Mouse (Mus musculus): ENCODE measurements around the gene Mthfr. TPM values are rescaled to one million over a fixed set of nuclear protein-coding genes. Genes with fewer than 3 reads are reported as not detected.

Gene Mthfr
- polyA plus RNA-seq, 1 experiment = 48.2 TPM

DNA sequence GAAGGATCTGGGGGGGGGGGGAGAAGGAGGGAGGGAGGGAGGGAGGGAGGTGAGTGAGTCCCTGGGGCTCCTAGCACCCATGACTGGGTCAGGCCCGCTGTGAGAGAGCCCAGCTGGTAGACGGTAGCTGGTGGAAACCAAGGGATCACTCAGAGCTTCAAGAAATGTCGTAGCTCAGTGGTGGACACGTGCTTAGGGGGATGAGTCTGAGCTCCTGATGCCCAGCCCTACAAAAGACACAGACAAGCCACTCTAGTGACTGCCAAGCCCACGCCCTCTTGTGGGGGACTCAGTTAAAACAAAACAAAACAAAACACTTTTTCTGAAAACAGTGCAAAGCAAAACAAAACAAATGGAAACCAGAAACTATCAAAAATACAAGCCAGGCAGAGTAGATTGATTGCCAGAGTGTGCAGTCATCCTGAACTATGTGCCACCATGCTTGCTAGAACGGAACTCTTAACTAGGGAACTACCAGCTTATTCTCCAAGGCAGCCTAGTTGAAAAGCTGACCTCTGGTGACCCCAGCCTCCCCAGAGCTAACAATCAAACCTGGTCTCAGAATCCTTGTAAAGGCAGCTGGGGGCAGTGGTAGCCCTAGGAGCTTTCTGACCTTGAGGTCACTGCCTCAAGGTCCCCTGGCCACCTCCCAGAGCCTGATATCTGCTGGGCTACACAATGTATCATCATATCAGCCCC is 27.0 kb downstream of the Mthfr start:
- no peak for DNase-seq (ENCODE audit: low read depth)

DNA sequence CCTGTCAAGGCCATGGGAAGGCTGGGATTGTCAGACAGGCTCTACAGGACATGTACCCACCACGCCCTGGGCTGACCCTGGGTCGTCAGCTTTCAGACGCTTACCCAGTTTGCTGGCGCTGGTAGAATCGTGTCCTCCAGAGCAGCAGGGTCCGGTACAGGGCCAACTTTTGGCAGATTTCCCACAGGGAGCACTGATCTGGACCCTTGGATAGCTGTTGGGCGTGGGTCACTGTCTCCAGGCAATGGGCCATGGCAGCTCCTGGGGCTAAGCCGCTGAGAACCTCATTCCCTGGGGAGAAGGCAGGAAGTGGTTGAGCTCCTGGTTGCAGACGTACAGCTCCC is 27.5 kb downstream of the Mthfr start:
- no peak for DNase-seq (ENCODE audit: low read depth)

DNA sequence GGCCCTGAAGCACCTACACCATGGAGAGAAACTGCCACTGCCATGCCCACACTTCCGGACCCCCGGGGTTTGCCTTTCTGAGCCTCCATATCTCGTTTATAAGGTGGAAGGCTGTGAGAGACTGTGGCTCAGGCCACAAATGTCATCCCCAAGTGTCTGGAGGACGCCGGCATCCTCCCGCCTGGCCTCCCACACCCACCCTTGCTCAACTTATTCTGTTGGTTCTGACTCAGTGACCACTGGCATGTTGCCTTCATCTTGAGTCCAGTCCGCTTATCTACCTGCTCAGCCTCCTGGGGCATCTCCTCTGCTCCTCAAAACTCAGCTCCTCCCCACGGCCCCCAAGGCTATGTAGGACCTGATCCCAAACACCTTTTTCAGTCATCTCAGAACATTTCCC is 28.5 kb downstream of the Mthfr start:
- no peak for DNase-seq (ENCODE audit: low read depth)

DNA sequence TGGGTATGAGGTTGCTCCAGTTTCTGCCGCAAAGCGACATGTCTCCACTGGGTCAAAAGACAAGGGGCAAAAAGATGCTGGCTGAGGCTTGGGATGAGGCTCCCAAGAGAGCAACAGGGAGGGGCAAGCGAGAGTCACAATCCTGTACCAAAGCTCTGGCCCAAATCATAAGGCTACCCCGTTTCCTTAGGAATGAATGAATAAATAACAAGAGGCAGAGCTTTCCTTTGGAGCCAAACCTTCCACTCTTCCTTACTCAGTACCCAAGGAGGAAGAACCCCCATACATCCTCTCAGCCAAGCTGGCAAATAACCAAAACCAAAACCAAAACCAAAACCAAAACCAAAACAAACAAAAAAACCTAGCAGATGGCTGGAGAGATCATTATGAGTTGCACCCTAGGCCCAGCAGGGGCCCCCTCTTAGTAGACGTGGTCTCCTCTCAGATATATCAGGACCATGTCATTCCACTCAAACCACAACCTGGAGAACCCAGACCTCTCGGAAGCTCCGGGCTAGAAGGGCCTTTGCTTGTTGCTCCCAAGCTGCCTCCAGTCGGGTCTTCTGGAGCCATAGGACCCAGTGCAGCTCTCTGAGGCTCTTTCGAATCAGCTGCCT is 30.8 kb downstream of the Mthfr start:
- no peak for DNase-seq (ENCODE audit: low read depth)

DNA sequence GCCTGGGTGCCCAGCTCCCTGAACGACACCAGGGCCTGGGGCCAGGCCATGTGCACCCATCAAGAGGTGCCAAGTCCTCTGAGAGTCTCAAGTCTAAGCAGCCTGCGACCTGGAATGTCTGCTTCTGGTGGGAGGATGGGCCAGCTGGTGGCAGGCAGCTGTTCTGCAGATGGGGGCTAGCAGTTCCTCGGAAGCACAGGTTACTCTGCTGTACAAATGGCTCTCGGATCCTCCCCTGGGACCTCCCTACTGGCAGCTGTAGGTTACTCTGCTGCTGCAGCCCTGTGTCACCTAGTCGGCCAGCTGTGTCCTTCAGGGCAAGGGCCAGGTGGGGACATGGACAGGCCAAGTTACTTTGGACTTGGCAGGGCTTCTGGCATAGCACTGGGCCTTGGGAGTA is 32.6 kb downstream of the Mthfr start:
- DNase-seq (ENCODE audit: low read depth) = no peak

DNA sequence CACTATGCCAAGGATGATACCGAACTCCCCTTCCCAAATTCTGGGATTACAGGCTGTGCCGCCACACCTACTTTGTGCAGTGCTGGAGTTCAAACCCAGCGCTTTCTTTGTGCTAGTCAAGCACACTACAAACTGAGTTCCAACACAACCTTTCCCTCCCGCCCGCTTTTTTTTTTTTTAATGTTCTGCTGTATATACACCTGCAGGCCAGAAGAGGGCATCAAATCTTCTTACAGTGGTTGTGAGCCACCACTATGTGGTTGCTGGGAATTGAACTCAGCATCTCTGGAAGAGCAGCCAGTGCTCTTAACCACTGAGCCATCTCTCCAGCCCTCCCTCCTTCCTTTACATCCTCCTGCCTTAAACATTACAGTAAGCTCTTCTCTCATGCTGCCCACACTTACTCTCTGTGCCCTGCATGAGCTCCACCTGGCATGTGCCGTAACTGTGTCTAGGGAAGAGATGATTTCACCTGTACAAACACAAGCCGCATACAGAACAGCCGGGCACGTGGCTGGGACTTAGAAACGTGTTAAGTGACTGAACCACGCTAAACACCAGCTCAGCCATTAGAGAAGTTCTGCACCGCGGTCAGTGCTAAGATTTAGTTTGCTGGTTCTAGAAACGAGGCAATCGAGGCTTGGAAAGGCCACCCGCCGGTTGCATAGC is 35.8 kb downstream of the Mthfr start:
- DNase-seq (ENCODE audit: low read depth) = no peak

DNA sequence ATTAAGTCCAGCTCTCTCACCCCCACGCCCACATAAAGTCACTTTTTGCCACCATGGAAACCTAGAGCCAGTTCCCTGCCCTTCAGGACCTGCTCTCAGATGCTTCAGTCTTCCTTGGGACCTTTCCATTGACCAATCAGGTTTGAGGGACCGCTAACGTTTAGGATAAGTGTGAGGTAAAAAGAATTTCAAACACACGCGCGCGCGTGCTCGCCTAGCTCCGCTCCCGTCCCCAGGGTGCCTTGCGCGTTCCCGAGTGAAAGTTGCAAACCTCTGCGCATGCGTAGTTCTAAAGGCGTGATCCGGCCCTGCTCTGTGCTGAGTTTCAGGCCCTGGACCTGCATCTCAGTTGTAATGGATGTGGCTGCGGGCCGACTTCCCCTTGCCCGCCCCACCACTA is 36.4 kb downstream of the Mthfr start:
- DNase-seq (ENCODE audit: low read depth) = no peak

DNA sequence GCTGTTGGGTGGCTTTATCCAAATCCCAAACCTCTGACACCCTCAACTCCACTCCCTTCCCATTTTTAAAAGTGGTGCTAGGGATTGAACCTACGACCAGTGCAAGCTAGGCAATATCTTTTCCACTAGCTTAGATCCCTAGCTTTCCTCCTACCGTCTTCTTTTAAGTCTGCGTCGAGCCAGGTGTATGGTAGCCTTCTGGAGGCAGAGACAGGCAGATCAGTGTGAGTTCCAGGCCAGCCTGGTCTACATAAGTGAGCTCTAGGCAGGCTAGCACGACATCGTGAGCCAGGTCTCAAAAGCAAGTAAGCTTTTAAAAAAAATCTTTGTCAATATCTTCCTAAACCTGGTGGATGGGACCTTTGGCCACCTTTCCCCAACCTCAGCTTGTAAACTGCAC is 37.0 kb downstream of the Mthfr start:
- DNase-seq (ENCODE audit: low read depth) = no peak

DNA sequence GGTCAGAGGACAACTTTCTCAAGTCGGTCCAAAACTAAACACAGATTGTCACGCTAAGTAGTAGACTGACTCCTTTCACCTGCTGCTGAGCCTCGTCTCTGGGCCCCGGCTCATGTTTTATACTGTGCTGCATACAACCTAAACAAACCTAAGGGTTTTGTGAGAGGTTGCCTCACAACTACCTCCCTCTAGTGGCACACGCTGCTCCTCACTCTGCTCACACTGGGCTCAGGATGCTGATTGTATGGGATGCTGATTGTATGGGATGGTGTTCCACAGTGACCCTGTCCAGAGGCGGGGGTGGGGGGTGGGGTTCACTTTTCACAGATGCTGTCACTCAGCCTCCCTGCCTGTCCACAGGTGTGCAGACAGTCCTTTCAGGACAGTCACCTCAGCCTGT is 40.3 kb downstream of the Mthfr start:
- no peak for DNase-seq (ENCODE audit: low read depth)

DNA sequence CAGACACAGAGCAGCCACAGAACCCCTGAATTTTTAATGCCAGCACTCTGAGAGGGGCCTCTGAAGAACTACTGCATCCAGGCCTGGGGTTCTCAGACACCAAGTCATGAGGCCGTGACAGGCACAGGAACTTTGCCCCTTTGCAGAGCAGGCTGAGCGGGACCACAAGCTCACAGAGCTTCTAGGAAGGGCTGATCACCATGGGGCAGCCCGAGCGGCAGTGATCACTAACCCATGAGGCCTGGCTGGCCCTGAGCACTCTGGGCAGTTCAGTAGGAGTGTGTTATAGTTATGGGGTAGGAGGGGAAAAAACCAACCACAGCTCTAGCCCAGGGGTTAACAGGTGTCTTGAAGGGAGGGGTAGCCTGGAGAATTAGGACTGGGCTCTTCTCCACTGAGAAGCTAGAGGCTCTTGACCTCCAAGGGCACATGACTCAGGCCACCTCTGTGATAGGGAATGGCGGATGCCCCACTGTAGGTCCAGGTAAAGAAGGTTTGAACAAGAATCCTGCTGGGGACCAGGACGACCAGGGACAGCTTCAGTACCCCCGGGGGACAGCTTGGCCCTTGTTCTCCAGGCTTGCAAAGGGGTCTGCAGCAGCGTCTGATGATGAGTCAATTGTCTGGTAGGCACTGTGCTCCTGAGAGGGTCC is 41.2 kb downstream of the Mthfr start:
- no peak for DNase-seq (ENCODE audit: low read depth)

DNA sequence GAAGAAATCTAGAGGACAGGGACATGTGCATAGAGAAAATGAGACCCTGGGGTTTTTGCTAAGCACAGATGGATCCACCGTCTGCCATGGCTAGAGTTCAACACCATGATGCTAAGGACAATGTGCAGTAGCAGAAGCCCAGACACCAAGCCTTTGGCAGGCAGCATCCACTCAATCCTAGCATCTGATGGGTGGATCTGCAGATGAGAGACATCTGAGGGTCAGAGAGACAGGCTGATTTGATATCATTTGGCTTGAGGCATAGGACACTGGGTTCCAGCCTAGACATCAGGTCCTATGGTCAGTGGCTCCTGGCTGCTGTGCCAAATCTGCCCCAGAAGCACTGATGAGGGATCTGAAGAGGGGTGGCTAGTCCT is 41.7 kb downstream of the Mthfr start:
- DNase-seq (ENCODE audit: low read depth) = no peak

DNA sequence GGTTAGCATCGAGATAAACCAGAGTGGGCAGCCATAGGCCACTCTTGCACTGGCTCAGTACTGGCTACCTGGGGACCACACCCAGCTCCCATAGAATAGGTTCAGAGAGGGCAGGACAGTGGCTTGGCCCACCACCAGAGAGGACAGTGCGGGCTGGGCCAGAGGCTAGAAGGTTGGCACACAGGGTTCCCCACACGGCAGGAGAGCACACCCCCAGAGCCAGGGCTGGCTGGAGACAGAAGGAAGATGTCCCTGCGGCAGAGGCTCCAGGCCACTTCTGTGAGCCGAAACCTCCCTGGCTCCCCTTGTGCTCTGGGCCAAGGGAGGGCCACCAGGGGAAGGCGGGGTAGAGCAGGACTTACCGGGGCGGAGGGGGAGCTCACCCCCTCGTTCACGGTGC is 42.3 kb downstream of the Mthfr start:
- DNase-seq (ENCODE audit: low read depth) = no peak

DNA sequence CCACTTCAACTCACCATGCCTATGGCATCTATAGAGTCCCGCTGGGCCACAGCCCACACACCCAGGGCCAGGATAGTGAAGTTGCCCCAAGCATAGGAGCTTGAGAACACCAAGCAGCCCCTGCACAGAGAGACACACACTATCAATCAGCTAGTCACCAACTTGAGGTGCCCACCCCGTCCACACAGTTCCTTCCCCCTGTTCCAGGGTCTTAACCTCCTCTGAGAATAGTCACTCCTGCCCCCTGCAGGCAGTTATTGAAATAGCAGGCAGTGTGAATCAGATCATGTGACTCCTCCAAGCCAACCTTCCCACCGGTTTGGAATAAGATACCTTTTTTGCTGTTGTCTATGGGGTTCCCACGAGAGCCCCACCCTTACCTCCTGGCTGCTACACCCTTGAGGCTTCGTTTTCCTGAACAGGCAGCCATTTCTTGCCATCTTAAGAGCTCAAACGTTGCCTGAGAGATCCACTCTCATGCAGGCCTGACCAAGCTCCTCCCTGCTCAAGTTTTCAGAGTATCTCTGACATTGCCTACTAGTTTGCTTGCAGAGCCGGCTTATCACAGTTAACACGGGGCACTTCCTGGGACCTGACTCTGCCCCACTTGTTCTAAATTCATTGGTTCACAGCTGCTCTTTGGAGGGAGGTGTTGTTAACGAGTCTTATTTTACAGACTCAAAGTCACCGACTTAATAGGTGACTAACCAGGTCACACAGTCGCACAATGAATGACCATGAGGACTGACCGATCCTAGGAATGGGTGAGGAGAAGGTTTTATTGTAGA is 43.6 kb downstream of the Mthfr start:
- DNase-seq (ENCODE audit: low read depth) = no peak

DNA sequence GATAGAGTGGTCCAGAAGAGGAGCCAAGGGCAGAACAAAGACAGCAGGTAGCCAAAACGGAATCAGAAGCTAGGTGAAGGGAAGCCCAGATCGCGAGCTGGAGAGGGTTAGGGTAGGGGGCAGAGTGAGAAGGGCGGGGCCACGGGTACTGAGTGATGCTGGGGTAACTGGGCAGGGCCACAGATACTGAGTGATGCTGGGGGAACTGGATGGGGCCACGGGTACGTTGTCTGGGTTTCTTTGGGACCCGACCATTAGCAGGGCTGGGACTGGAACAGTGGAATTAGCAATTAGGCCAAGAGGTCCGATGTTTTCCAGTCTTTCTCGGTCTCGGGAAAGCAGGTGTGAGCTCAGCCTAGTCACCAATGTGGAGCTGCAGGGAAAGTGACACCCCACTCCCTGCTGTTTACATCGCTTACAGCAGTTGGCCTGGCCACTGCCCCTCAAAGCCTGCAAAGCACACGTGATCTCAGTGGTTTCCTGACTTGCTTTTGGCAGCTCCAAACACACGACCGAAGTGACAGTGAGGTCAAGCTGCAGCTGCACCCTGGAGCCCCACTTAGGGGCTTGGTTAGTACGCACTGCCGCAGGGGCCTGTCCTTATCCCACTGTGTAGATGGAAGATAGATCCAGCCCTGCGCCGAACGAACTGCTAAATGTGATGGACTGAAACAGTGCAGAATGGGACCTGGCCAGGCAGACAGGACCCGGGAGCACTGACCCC is 44.5 kb downstream of the Mthfr start:
- DNase-seq (ENCODE audit: low read depth) = no peak

DNA sequence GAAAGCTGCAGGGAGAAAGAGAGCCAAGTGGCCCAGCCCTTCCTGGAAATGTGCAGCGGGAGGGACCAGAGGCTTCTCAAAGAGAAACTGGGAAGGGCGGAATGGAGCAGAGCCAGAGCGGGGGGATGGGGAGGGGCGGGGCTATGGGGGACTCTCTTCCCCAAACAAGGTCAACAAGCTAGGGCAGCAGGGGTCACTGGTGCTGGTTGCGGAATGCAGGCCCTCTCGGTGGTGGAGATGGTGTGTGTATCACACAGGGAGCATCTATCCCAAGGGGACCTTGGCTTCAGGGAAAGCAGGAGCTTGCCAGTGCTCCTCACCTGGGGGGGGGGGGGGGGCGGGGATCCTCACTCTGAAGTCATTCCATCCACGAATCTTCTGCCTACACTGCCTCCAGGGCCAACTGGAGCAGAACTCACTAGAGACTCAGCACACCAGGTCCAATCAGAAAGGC is 45.4 kb downstream of the Mthfr start:
- no peak for DNase-seq (ENCODE audit: low read depth)

DNA sequence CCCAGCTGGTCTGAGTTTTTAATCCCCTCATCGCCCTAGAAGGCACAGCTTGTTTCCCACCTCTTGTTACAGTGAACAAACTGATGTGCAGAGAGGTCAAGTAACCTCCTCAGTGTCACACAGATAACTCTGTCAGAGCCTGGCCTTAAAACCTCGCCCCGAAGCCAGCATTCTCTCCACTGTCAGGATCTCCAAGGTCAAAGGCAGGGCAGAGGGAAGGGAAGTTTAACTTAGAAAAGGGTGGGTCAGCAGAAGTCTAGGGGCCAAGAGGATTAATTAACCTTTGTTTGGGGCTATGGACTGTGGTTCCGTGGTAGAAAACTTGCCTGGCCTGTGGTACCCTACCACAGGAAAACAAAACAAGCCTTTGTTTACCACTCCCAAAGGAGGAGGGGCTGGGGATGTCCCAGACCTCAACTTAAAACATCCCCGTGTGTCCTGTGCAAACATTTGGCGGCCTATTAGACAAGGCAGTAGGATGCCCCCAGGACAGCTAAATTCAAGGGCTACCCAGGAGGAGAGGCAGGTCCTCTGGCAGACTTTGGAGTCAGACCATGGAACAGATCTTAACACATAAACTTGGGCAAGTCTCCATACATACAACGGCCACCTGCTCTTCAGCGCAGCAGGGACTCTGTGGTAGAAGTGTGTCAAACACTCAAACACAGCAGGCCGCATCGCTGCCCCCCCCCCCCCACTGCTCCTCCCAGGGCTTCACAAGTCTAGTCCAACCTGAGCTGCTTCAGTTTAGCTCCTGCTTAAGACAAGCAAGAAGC is 46.4 kb downstream of the Mthfr start:
- DNase-seq (ENCODE audit: low read depth) = no peak

DNA sequence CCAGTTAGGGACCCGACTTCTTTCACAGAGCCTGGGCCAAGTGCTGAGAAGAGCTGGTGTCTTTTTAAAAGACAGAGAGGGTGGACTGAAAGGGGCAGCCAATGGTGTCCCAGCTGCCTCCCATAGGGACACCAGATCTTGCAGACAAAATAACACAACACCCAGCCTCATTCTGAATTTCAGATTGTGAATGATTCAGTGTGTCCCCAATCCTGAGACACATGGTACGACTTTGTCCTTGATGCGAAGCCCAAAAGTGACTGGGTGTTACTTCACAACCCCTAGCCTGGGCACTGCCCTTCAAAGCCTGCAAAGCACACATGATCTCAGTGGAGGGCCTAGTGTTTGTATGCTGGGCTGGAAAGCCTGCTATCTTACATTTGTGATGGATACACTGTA is 47.0 kb downstream of the Mthfr start:
- no peak for DNase-seq (ENCODE audit: low read depth)

DNA sequence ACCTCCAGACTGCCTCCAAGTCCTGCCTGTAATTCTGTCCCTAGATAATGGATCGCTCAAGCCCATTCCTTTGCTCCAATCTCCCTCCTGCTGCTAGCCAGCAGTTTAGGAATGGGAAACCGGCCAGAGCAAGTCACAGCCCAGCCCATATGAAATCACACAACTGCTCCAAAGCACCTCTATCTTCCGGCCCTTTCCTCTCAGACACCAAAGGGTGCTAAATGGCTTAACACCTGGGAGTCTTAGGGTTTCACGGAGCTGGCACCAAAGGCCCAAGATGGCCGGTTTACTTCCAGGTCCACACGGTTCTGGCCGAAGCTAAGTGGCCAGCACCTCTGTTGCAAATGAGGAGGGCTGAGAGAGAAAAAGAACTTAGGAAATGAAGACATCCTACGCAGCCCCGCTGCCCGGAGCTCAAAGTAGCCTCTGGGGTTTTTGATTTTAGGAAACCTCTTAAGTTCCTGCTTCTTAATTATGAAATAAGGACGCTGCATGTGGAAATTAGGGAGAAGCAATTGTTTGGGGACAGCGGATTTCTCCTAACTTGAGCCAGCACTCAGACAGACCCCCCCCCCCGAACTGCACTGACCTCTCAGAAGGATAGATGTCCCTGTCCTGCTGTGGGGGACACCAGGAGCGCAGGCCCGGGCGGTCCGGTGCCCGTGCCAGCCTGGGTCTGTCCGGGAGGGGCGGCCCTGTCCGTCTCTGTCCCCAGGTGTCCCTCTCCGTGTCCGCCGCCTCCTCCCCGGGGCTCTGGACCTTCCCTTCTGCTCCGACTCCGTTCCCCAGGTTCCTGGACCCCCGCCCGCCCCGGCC is 48.4 kb downstream of the Mthfr start:
- DNase-seq (ENCODE audit: low read depth) = peak; percentile 31

DNA sequence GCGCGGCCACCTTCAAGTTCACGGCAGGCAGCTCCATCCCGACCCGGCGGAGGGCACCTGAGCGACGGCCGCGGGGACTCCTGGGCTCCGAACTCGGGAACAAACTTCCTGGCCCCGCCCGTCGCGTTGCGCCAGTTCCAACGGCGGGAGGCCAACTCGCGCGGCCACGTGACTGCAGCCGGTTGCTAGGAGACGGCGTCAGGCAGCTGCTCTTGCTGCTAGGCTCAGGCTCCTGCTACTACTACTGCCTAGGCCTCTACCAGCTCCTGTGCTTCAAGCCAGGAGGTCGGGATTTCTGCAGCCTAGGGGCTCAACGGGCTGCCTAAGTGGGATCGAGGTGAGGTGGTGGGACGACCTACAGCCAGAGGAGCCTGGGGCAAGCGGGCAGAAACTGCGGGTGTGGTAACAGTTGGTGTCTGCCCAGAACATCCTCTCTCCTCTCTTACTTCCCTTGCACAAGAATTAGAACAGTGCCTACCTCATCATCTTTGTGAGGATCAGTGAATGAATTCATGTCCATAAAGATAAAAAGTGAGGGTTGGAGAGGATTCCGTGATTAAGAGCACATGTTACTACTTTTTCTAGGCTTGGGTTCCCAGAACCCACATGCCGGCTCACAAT is 49.1 kb downstream of the Mthfr start, which contains the start of gene Agtrap:
Agtrap (minus strand) TSS at position 125 of the 621 bp plus-strand sequence.
- peak; percentile 24 for DNase-seq (ENCODE audit: low read depth)
